Mouse (Mus musculus): Measurements from ENCODE around the gene C5ar1. TPM values are rescaled to one million over a fixed set of nuclear protein-coding genes. Genes with fewer than 3 reads are reported as not detected.

C5ar1 gene
- polyA plus RNA-seq, 1 experiment, result 39.2 TPM

DNA sequence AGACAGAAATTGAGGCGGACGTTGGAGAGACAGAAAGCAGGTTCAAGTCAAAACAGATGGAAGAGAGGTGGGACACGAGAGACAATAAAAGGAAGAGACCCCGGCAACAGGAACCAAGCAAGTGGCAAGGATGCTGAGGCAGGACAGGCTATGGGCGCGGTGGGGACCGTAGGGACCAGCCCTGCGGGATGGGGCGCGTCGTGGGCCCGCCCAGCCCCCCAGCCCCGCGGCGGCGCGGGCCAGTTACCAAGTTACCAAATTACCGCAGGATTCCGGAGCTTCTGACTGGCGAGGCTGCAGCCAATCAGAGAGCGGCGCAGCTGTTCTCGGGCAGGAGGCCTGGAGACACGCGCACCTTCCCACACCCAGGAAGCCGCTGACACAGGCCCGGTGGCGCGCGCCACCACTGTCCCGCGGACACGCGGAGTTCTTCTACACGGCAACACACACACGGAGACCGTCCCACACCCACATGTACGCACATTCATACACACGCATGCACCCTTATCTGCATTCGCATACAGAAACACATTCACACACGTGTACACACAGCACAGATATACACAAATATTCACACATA is 36.1 kb upstream of the C5ar1 start:
- H3K4me1 ChIP-seq (ENCODE audit: control insufficient read depth, insufficient read depth, low read length), result peaks cover 6% of the 10 kb centered on the region; the same call in 1 of the 2 replicates
- TF ChIP-seq POLR2A (IDR thresholded peaks at IDR 0.05; ENCODE audit: borderline replicate concordance, extremely low read depth, low read depth, low read length) (peak; percentile 55; the same call in 1 of the 2 replicates), CTCF (IDR thresholded peaks at IDR 0.05; ENCODE audit: insufficient read depth, low read length) (no peak)
- WGBS, result under 1% methylated on average over 41 of the region's 41 CpGs
- peak overlapping the region; percentile 74 for H3K4me3 ChIP-seq (replicated peaks; ENCODE audit: extremely low read depth, low read depth, low read length)
- peak; percentile 82 for DNase-seq

DNA sequence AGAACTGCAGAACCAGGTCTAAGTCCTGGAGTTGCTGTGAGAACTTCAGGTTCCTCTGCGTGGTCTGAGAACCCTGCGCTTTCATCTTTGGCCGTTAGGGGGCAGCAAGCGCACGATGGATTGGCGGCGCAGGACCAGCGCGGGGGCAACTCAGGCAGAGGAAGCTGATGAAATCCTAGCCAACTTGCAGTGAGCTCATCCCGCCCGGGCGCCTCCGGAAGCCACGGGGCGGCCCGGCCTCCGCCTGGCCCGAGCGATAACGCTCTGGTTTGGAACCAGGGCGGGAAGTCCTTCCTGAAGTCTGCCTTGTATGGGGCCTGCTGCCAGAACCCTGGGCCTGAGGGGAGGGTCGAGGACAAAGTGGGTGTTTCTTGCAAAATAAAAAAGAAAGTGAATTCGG is 35.5 kb upstream of the C5ar1 start:
- TF ChIP-seq POLR2A (IDR thresholded peaks at IDR 0.05; ENCODE audit: borderline replicate concordance, extremely low read depth, low read depth, low read length), result no peak
- peak; percentile 88 for TF ChIP-seq CTCF (IDR thresholded peaks at IDR 0.05; ENCODE audit: insufficient read depth, low read length)
- under 1% methylated on average over 23 of the region's 23 CpGs for WGBS
- DNase-seq, result peak; percentile 94
- Histone ChIP-seq H3K4me3 (replicated peaks; ENCODE audit: extremely low read depth, low read depth, low read length) (peak overlapping the region; percentile 74), H3K4me1 (ENCODE audit: control insufficient read depth, insufficient read depth, low read length) (peaks cover 6% of the 10 kb centered on the region; the same call in 1 of the 2 replicates)

DNA sequence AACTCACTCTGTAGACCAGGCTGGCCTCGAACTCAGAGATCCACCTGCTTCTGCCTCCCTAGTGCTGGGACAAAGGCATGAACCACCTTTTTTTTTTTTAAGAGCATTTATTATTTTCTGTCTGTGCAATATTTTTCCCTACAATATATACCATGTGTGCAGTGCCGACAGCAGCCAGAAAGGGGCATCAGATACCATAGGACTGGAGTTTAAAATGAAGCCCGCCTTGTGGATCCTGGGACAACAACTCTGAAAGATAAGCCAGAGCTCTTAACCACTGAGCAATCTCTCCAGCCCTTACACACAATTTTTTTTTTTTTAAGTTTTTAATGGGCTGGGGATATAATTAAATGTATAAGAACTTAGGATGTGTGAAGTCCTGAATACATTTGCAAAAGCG is 35.0 kb upstream of the C5ar1 start:
- 21% methylated on average over 4 of the region's 4 CpGs for WGBS
- no peak overlapping the region for H3K4me3 ChIP-seq (replicated peaks; ENCODE audit: extremely low read depth, low read depth, low read length)
- TF ChIP-seq CTCF (IDR thresholded peaks at IDR 0.05; ENCODE audit: insufficient read depth, low read length) (peak; percentile 40), POLR2A (IDR thresholded peaks at IDR 0.05; ENCODE audit: borderline replicate concordance, extremely low read depth, low read depth, low read length) (no peak)
- DNase-seq, result no peak
- peaks cover 6% of the 10 kb centered on the region; the same call in 1 of the 2 replicates for H3K4me1 ChIP-seq (ENCODE audit: control insufficient read depth, insufficient read depth, low read length)

DNA sequence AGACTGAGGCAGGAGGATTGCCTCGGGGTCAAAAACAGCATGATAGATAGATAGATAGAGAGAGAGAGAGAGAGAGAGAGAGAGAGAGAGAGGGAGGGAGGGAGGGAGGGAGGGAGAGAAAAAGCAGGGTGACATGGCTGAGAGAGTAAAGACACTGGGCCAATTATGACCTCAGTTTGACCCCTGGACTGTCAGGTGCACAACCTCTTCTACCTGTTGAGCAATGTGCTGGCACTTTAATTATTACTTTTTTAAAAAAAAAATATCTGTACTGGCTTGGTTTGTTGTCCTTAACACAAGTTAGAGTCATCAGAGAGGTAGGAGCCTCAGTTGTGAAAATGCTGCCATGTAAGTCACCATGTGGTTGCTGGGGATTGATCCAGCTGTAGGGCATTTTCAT is 28.5 kb upstream of the C5ar1 start:
- no peak overlapping the region for H3K4me3 ChIP-seq (replicated peaks; ENCODE audit: extremely low read depth, low read depth, low read length)
- no peak for DNase-seq
- 71% methylated on average over 1 of the region's 1 CpGs for WGBS
- no peaks in the 10 kb centered on the region for H3K4me1 ChIP-seq (ENCODE audit: control insufficient read depth, insufficient read depth, low read length)
- TF ChIP-seq CTCF (IDR thresholded peaks at IDR 0.05; ENCODE audit: insufficient read depth, low read length), result no peak
- TF ChIP-seq POLR2A (IDR thresholded peaks at IDR 0.05; ENCODE audit: borderline replicate concordance, extremely low read depth, low read depth, low read length), result no peak

DNA sequence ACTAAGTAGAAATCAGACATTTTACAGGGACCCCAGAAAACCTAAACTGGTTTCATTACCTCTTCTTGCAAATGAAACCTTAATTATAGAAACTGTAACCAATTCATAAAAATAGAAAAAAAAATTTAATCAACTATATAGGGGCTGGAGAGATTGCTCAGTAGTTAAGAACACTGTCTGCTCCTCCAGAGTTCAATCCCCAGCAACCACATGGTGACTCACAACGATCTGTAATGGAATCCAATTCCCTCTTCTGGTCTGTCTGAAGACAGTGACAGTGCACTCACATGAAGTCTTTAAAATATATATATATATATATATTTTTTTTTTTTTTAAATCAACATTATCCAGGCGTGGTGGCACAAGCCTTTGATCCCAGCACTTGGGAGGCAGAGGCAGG is 27.7 kb upstream of the C5ar1 start:
- WGBS, result 65% methylated on average over 2 of the region's 2 CpGs
- H3K4me3 ChIP-seq (replicated peaks; ENCODE audit: extremely low read depth, low read depth, low read length), result no peak overlapping the region
- DNase-seq, result no peak
- TF ChIP-seq CTCF (IDR thresholded peaks at IDR 0.05; ENCODE audit: insufficient read depth, low read length) (no peak), POLR2A (IDR thresholded peaks at IDR 0.05; ENCODE audit: borderline replicate concordance, extremely low read depth, low read depth, low read length) (no peak)
- no peaks in the 10 kb centered on the region for H3K4me1 ChIP-seq (ENCODE audit: control insufficient read depth, insufficient read depth, low read length)

DNA sequence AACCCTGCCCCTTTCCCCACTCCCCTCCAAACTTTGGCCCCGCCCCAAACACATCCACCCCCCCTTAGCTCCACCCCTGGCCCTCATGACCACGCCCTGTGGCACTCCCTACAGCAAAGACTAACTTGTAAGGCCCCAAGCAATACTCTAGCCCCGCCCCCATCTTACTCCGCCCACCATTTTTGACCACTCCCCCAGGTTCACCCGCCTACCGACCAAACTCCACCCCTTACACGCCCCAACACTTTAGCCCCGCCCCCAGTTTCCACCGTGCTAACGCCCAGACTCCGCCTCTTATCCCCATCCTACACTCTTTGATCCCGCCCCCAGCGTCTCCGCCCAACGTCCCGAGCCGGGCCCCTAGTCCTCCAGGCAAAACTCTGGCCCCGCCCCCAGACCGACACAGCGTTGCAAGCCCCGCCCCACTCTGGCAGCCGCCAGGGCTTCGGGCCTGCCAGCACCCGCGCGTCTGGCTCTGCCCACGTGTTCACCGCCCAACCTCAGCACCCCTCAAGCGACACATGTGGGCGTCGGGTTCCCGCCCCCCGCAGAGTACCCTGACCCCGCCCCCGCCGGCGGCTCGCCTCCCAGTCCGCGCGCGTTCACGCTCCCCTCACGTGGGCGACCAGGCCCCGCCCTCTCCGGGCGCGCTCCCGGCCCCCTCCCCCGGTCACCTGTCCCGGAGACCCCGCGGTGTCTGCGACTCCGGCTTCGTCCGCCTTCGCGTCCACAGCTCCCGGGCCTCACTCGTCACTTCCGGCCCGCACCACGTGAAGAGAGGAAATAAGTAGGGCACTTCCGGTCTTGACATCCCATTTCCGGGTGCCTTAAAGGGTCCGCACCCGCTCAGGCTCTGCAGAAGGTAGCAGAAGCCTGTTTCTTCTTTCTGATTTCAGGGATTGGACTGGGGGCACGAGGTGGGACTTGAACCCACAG is 27.0 kb upstream of the C5ar1 start, which contains the start of gene Ccdc9:
Gene Ccdc9, minus strand, starts transcription at position 770 of the 936 bp plus-strand sequence.
- Histone ChIP-seq H3K4me1 (ENCODE audit: control insufficient read depth, insufficient read depth, low read length) (no peaks in the 10 kb centered on the region), H3K4me3 (replicated peaks; ENCODE audit: extremely low read depth, low read depth, low read length) (peak within 1 kb of the TSS; percentile 71)
- peak; percentile 100 for DNase-seq
- TF ChIP-seq CTCF (IDR thresholded peaks at IDR 0.05; ENCODE audit: insufficient read depth, low read length), result no peak
- peak; percentile 61; the same call in 1 of the 2 replicates for TF ChIP-seq POLR2A (IDR thresholded peaks at IDR 0.05; ENCODE audit: borderline replicate concordance, extremely low read depth, low read depth, low read length)
- WGBS, result 1% methylated on average over 70 of the region's 70 CpGs

DNA sequence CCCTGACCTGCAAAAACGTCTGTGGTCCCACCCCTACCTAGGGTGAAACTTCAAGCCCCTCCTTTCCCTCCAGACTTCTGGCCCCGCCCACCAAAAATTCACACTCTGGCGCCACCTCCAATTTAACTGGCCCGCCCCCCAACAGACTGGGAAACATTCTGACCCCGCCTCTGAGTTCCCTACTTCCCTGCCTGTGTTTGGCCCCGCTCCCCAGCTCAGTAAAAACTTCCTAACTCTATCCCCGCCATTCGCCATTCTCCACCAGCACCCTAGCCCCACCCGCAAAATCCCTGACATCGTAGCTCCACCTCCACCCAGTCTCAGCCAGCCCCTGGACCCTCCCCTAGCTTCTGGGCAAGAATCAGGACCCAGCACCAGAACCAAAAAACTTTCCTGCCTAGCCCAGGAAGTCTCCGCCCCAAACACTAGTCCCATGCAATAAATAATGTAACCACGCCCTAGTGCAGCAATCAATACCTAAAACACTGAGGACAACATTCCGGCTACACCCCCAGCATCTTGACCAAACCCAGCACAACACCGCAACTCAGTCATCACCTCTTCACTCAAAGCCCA is 26.2 kb upstream of the C5ar1 start:
- Histone ChIP-seq H3K4me1 (ENCODE audit: control insufficient read depth, insufficient read depth, low read length) (no peaks in the 10 kb centered on the region), H3K4me3 (replicated peaks; ENCODE audit: extremely low read depth, low read depth, low read length) (peak overlapping the region; percentile 71)
- DNase-seq, result peak; percentile 75
- no peak for TF ChIP-seq POLR2A (IDR thresholded peaks at IDR 0.05; ENCODE audit: borderline replicate concordance, extremely low read depth, low read depth, low read length)
- no peak for TF ChIP-seq CTCF (IDR thresholded peaks at IDR 0.05; ENCODE audit: insufficient read depth, low read length)
- WGBS, result 1% methylated on average over 14 of the region's 14 CpGs

DNA sequence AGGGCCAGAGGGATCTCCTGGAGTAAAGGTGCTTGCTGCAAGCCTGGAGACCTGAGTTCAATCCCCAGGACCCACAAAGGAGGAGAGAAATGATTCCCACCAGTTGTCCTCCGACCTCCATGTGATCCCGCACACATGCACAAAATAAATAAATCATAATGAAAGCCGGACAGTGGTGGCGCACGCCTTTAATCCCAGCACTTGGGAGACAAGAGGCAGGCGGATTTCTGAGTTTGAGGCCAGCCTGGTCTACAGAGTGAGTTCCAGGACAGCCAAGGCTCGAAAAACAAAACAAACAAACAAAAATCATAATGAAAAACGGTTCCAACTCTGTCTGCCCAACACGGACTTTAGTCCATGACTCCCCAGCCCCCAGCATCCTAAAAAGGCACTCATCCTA is 25.6 kb upstream of the C5ar1 start:
- 40% methylated on average over 9 of the region's 9 CpGs for WGBS

DNA sequence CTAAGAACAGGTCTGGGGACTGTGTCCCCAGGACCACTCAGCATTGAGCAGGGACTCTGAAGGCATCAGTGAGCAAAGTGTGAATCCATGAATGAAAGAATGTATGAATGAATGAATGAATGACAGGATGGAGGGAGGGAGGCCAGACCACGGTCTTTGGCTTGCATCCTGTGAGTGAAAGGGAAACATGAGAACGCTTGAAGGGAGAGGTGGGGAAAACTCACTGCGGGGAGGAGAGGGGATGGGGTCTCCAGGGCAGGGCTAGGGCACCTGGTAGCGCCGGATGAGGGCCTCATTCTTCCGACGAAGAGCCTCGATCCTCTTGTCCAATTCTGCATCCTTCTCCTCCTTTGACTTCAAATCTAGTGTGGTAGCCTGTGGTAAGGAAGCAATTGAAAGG is 24.7 kb upstream of the C5ar1 start:
- TF ChIP-seq POLR2A (IDR thresholded peaks at IDR 0.05; ENCODE audit: borderline replicate concordance, extremely low read depth, low read depth, low read length) (no peak), CTCF (IDR thresholded peaks at IDR 0.05; ENCODE audit: insufficient read depth, low read length) (no peak)
- Histone ChIP-seq H3K4me1 (ENCODE audit: control insufficient read depth, insufficient read depth, low read length) (no peaks in the 10 kb centered on the region), H3K4me3 (replicated peaks; ENCODE audit: extremely low read depth, low read depth, low read length) (no peak overlapping the region)
- 89% methylated on average over 8 of the region's 8 CpGs for WGBS
- DNase-seq, result no peak

More for the DNA sequence above, 25.6 kb upstream of the C5ar1 start:
- TF ChIP-seq POLR2A (IDR thresholded peaks at IDR 0.05; ENCODE audit: borderline replicate concordance, extremely low read depth, low read depth, low read length), result no peak
- no peak for TF ChIP-seq CTCF (IDR thresholded peaks at IDR 0.05; ENCODE audit: insufficient read depth, low read length)
- Histone ChIP-seq H3K4me1 (ENCODE audit: control insufficient read depth, insufficient read depth, low read length) (no peaks in the 10 kb centered on the region), H3K4me3 (replicated peaks; ENCODE audit: extremely low read depth, low read depth, low read length) (no peak overlapping the region)
- DNase-seq, result no peak

Data from lung, adult 2 months (tissue).